Mouse (Mus musculus) gastrocnemius, postnatal 4 days (tissue): ENCODE results near the gene Chat. TPM values are rescaled to one million over a fixed set of nuclear protein-coding genes. Genes with fewer than 3 reads are reported as not detected.
"Not testable (repeated sequence)": the region's sequence is repeated elsewhere in the genome, so short reads cannot be mapped to it uniquely, and the experiment has no call there.

Experiments used
- DNase-seq, 2 experiments: peaks; one replicate each; pipeline ENCODE4 v3.0.0; 2021 to 2022; ENCODE audit warnings: low spot score in 2 of 2, mixed read lengths in 2 of 2
- total RNA-seq, 2 experiments: library from RNA; stranded (reverse); gene quantifications; 2 replicates each; pipeline ENCODE4 v1.2.3; 2021

The Chat gene
- total RNA-seq, 2 experiments from 2014 or later = not detected

DNA sequence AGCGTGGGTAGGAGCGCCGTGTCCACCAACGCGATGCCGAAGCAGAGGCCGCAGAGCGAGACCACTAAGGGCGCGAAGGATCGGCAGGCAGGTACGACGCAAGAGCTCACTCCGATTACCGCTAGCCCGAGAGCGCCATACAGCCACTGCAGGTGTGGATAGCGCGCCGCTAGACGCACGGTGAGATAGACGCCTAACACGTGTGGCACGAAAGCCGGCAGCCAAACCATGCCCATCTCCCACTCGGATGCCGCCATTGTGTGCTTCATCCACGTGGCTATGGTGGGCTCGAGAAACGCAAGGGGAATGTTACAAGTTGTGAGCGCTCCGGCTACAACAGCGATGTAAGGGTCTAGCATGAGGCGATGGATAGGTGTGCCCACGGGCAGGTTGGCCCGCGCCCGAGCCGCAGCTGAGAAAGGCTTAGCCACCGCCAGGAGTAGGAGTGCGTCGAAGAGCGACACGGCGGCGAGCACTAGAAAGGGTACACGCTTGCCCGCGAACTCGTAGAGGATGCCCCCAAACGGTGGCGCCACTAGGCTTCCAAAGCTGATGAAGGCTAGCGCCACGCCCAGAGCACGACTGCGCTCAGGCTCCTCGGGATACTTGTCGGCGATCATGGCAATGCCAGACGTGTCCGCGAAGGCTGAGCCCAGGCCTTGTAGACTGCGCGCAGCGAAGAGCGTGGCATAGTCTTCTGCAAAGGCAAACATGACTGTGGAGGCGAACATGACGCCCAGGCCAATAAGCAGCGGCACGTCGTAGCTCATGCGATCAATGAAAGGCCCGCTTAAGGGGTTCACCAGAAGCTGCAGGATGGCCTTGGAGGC is 2.4 kb downstream of the Chat start:
- DNase-seq = no peak

DNA sequence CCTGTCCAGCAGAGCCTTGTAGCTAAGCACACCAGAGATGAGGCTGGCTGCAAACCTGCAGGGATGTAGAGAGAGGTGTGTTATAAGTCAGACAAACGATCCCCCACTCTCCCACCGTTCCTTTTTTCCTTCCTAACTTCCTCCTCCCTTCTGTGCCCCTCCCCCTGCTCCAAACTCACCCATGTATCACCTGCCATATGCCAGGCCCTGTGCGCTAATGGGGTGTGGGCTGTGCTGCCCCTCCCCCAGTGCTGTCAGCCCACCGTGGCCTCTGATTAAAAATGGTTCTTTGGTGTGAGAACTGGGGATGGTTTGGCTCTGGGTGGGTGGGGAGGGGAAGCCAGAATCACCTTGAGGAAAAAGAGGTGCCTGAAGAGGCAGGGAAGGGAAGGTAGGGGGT is 13.2 kb downstream of the Chat start:
- DNase-seq = no peak

GRCm38 (mm10) chr14:32446989-32447388 is 18.8 kb downstream of the Chat start:
- no peak for DNase-seq

- no peak for DNase-seq
Measured at GRCm38 (mm10) chr14:32443446-32443845, 22.3 kb downstream of the Chat start.

DNA sequence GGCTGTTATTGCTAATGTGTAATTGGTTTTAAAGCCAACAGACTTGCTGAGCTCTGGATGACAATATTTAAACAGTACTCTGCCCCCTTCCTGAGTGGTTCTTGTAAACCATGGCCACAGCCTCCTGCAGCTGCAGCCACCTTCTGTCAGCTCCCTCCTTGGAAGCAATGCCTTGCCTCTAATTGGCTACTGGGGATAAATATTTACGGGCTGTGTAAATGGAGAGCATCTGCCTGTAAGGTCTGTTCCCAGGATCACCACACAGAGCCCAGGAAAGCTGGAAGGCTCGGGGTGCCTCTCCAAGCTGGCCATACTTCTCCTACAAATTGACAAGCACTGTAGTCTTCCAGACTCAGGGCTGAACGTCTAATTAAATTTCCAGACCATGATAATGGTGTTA is 26.0 kb downstream of the Chat start:
- DNase-seq = no peak

- DNase-seq = no peak
Measured at GRCm38 (mm10) chr14:32439316-32439715, 26.5 kb downstream of the Chat start.

DNA sequence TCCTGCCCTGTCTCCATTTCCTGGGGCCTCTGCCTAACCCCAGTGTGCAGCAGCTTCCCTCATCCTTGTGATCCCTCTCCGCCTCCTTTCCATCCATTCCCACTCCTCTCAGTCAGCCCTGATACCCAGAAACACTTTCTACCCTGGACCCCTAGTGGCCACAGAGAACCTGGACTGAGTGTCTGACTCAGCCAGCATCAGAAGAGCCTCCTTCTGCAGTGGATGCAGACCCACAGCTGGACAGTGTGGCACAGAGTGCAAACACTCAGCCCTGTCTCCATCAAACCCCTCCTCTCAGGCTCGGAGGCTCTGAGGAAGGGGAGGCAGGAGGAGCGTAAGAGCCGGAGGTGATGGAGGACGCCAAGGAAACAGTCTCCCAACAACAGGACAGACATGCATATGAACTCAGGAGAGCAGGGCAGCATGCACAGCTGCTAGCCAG is 28.4 kb downstream of the Chat start:
- no peak for DNase-seq

DNA sequence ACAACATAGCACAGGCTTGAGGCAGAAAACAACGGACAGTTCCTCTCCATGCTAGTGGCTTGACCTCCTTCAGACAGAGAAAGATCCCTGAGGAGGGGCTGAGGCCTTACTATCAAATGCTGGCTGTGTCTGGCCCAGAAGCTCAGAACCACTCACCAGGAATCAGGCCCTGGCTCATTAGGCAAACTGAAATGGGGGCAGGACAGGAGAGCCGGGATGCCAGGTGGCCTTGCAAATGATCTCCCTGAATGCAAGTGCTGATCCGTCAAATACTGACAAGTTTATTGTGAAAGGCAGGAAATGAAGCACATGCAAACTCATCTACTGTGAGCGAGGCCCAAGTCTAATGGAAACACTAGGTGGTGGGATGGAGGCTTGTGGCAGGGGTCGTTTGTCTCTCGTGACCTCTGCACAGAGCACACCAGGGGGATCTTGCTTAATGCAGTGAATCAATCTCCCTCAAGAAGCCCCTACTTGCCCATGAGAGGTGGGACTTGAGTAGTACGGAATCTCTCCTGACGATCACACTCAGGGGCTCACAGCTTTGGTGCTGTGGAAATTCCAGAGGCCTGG is 36.7 kb downstream of the Chat start:
- no peak for DNase-seq

DNA sequence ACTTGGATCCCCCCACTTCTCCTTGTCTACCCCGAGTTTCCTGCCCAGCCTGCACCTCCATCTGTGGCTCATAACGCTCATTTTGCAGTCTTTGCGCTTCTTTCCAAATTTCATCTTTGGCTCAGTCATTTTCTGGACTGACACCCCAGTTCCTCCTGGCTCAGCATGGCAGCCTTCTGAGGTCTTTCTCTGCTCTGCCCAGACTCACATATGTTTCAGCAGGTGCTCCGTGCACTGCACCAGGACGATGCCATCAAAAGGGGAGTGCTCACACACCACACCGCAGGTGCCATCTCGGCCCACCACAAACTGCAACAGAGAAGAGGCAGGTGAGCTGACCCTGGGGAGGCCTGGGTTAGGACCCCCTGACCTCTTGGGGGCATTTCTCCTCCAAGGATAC is 41.8 kb downstream of the Chat start:
- no peak for DNase-seq

- DNase-seq = no peak
Measured at GRCm38 (mm10) chr14:32418747-32419146, 47.0 kb downstream of the Chat start.

DNA sequence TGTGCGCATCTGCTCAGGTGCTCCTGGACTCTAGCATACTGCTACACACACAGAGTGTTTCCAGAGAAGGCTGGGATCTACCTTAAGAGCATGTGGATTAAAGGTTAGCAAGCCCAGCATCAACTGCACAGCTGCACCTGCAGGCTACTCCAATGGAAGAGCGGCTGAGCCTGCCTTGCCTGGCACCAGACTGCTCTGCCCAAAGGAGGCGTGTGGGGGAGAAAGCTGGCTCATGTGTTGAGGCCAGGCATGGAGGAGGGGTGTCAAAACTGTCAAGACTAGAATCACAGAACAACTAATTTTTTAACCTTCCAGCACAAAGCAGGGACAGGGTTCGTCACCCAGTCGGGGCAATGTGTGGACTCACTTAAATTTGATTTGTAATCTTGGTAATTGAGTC is 53.7 kb downstream of the Chat start:
- DNase-seq = no peak

DNA sequence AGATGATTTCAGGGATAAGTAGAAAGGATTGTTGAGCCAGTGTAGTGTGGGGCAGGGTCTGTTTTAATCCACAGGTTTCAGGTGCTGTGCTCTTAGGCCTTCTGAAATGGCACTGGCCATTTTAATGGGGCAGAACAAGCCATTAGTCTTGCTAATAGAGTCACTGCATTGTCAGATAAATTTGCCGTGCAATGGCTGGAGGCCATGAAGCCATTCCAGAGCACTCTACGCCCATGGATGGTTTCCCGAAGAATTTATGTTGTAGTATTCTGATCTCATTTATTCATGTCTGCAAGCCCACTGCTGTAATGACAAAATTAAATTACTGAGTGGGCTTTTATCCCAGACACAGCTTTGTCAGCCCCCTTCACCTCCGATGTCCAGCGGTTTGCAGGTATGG is 55.7 kb downstream of the Chat start:
- no peak for DNase-seq

- DNase-seq = not testable (repeated sequence)
Measured at GRCm38 (mm10) chr14:32405399-32405798, 60.4 kb downstream of the Chat start.

DNA sequence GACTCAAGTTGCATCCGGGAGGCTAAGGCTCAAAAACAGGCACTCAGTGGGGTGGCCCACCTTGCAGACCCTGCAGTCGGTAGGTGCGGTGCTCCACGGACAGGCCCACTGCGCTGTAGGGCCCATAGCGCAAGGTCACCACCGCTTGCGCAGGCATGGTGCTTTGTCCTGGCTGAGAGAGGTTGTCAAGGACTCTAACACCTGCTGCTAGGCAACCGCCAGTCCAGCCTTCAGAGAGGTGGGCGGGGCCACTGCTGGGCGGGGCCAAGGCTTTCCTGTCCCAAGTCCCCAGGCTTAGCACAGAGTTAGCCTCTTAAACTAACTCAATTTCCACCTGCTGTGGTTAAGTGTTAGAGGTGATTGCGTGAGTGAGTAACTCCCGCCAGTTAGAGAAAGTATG is 77.6 kb downstream of the Chat start, which contains the start of gene 1700024G13Rik:
TSS of gene 1700024G13Rik (minus strand) at position 196 of the 400 bp plus-strand sequence.
- DNase-seq = peak in 1 of 2 experiments; percentile 13

- DNase-seq = no peak
Measured at GRCm38 (mm10) chr14:32381619-32382018, 84.2 kb downstream of the Chat start.

GRCm38 (mm10) chr14:32381066-32381465 is 84.7 kb downstream of the Chat start:
- DNase-seq = no peak

- DNase-seq = no peak
Measured at GRCm38 (mm10) chr14:32380099-32380480, 85.7 kb downstream of the Chat start.

GRCm38 (mm10) chr14:32379395-32380098 is 86.2 kb downstream of the Chat start:
- no peak for DNase-seq

DNA sequence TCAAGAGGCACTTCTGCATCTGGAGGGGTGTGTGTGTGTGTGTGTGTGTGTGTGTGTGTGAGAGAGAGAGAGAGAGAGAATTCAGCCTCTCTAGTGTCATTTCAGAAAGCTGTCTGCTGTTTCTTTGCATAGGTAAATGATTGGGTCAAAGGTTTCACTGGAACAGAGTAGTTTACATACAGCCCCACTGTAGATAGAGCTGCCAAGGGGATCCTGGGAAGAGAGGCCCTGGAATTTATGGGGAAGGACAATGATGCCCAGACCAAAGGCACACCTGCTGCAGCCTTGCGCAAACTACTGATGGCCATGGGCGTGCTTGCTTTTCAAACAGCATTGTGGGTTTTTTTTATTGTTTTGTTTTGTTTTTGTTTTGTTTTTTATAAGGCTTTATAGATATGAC is 93.3 kb downstream of the Chat start:
- no peak for DNase-seq

- DNase-seq = no peak
Measured at GRCm38 (mm10) chr14:32369756-32370155, 96.0 kb downstream of the Chat start.

GRCm38 (mm10) chr14:32364359-32364758 is 101.4 kb downstream of the Chat start:
- DNase-seq = no peak
